Mouse (Mus musculus) midbrain, embryonic 16.5 days (tissue): ENCODE results near the gene Ppp1r15a. TPM values are rescaled to one million over a fixed set of nuclear protein-coding genes. Genes with fewer than 3 reads are reported as not detected.
"Not testable (repeated sequence)": the region's sequence is repeated elsewhere in the genome, so short reads cannot be mapped to it uniquely, and the experiment has no call there.

Experiments
- ATAC-seq: fragments of 200-750 bp; cut with Nextera tagmentation; 2 replicates; pipeline ENCODE4 v1.8.0; 2017; ENCODE audit warnings: moderate TSS enrichment
- H3K27ac ChIP-seq: fragments of 300-500 bp; sonication (generic); 2 replicates; pipeline ENCODE4 v1.5.1; 2014; ENCODE audit warnings: mild to moderate bottlenecking, low read length, mixed read lengths
- H3K27me3 ChIP-seq: fragments of 300-500 bp; sonication (generic); 2 replicates; pipeline ENCODE4 v1.6.1; 2014; ENCODE audit warnings: low read depth, low read length, mixed read lengths; ENCODE audit not compliant: control insufficient read depth, insufficient read depth
- H3K36me3 ChIP-seq: fragments of 300-500 bp; sonication (generic); 2 replicates; pipeline ENCODE4 v1.6.1; 2014; ENCODE audit warnings: mild to moderate bottlenecking, low read length, moderate library complexity, mixed read lengths; ENCODE audit not compliant: control insufficient read depth, insufficient read depth
- H3K4me1 ChIP-seq: fragments of 300-500 bp; sonication (generic); 2 replicates; pipeline ENCODE4 v1.6.1; 2014; ENCODE audit warnings: mild to moderate bottlenecking, low read length, mixed read lengths; ENCODE audit not compliant: control insufficient read depth, insufficient read depth
- H3K4me2 ChIP-seq: fragments of 300-500 bp; sonication (generic); 2 replicates; pipeline ENCODE4 v1.6.1; 2014; ENCODE audit warnings: mild to moderate bottlenecking, low read length, mixed read lengths
- H3K4me3 ChIP-seq: fragments of 300-500 bp; sonication (generic); 2 replicates; pipeline ENCODE4 v1.5.1; 2014; ENCODE audit warnings: low read depth, mild to moderate bottlenecking, low read length, moderate library complexity, mixed read lengths
- H3K9ac ChIP-seq: fragments of 300-500 bp; sonication (generic); 2 replicates; pipeline ENCODE4 v1.6.1; 2014; ENCODE audit warnings: low read depth, low read length, mixed read lengths
- H3K9me3 ChIP-seq: fragments of 300-500 bp; sonication (generic); replicated peaks from 2 replicates; pipeline ENCODE4 v1.6.1; 2014; ENCODE audit warnings: mild to moderate bottlenecking, low read length, mixed read lengths; ENCODE audit not compliant: control insufficient read depth, poor library complexity, severe bottlenecking
- WGBS: fragments of 180-500 bp; shearing (Covaris S2); extraction: QIAGEN DNeasy Blood & Tissue Kit; methylation state at CpG from one replicate; pipeline ENCODE4 v1.1.7; 2014; 5-methylcytosine and 5-hydroxymethylcytosine counted together
- polyA plus RNA-seq: library from polyadenylated mRNA; unstranded; fragments of >200 nt; fragmentation: Nextera tagmentation; extraction: Ambion mirVana; gene quantifications from 2 replicates; pipeline ENCODE4 v1.2.1, GENCODE M21; 2015

Gene Ppp1r15a
- polyA plus RNA-seq, 1 experiment from 2014 or later = 13.9 TPM

DNA sequence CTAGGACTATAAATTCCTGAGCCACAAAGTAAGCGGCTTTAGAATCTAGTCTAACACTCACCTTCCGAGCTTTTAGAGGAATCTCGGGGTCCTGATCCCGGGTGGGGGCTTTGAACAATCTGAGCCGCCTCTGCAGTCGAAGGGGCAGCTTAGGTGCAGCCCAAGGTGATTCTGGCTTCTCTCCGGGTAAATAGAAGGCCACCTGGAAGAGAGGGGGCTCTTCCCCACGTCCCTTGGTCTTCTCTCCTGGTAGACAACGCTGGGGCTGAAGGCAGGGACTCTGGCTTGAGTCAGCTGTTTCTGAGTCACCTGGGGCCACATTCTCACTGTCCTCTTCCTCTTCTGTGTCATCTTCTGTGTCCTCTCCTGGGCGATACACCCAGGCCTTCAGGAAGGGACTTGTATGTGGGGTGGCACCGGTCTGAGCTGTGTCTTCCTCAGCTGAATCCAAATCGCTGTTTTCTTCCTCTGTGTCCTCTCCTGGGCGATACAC lies 2.3 kb downstream of the Ppp1r15a start:
- H3K27me3 ChIP-seq = no peaks in the 10 kb centered on the region
- H3K9ac ChIP-seq = no peak overlapping the region; the same call in 1 of the 2 replicates
- no peak overlapping the region for H3K4me2 ChIP-seq
- no peak overlapping the region for H3K27ac ChIP-seq
- no peak for ATAC-seq
- H3K9me3 ChIP-seq = no peaks in the 10 kb centered on the region
- H3K4me1 ChIP-seq = peaks cover 13% of the 10 kb centered on the region
- WGBS = 89% methylated on average over 12 of the region's 13 CpGs
- H3K36me3 ChIP-seq = no peaks in the 10 kb centered on the region
- H3K4me3 ChIP-seq = no peak overlapping the region

DNA sequence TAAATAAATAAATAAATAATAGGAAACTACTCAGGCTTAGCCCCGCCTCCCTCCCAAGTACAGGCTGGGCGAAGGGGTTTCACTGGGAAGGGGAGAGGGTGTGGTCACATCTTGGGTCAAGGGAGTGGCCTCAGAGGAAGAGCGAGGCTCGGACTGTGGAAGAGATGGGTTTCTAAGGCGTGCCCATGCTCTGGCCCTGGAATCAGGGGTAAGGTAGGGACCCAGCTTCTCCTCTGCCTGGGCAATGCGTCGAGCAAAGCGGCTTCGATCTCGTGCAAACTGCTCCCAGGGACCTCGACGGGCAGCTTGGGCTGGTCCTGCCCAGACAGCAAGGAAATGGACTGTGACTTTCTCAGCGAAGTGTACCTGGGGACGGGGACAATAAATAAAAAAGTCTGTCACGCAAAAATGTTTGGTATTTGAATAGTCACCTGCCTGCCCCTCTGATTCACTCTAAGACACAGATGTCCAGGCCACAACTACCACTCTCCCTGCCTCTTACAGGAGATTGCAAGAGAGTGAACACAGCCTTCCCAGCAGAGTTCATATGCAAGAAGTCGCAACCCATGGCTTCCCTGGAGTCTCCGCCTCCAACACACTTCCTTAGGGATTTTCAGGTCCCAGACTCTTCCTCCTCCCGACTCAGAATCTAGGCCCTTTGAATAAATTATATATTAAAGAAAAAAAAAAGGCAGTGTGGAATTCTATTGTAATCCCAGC lies 3.0 kb downstream of the Ppp1r15a start:
- WGBS = 74% methylated on average over 18 of the region's 18 CpGs
- H3K36me3 ChIP-seq = no peaks in the 10 kb centered on the region

DNA sequence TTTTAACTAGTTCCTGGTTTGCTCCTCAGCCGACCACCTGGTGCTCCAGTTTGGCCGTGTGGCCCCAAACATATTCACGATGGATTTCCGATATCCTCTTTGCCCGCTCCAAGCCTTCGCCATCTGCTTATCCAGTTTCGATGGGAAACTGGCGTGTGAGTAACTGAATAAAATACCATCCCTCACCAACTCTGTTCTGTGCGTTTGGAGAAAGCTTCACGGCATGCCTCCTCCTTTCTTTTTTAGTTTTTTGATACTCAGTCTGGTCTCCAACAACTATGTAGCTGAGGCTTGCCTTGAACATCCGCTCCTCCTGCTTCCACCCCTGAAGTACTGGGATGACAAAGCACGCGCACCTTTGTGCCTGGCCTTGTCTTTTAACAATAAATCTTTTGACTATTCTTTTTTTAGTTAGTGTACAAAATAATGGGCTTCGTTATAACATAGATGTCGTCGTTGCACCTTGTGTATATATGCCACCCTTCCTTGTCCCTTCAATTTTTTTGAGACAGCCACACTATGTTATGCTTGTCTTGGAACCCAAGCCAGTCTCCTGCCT lies 3.8 kb downstream of the Ppp1r15a start:
- H3K4me2 ChIP-seq = peak overlapping the region; percentile 53
- no peaks in the 10 kb centered on the region for H3K27me3 ChIP-seq
- H3K36me3 ChIP-seq = no peaks in the 10 kb centered on the region
- WGBS = 57% methylated on average over 16 of the region's 16 CpGs
- H3K4me1 ChIP-seq = peaks cover 13% of the 10 kb centered on the region
- no peaks in the 10 kb centered on the region for H3K9me3 ChIP-seq
- ATAC-seq = no peak; the same call in 1 of the 2 replicates
- peak overlapping the region; percentile 63; the same call in 1 of the 2 replicates for H3K9ac ChIP-seq
- H3K4me3 ChIP-seq = peak overlapping the region; percentile 44
- no peak overlapping the region for H3K27ac ChIP-seq

More for the DNA sequence above, 3.0 kb downstream of the Ppp1r15a start:
- no peak for ATAC-seq
- Histone ChIP-seq H3K9ac (no peak overlapping the region; the same call in 1 of the 2 replicates), H3K9me3 (no peaks in the 10 kb centered on the region), H3K4me1 (peaks cover 13% of the 10 kb centered on the region), H3K4me3 (no peak overlapping the region), H3K27me3 (no peaks in the 10 kb centered on the region), H3K27ac (no peak overlapping the region), H3K4me2 (no peak overlapping the region)

DNA sequence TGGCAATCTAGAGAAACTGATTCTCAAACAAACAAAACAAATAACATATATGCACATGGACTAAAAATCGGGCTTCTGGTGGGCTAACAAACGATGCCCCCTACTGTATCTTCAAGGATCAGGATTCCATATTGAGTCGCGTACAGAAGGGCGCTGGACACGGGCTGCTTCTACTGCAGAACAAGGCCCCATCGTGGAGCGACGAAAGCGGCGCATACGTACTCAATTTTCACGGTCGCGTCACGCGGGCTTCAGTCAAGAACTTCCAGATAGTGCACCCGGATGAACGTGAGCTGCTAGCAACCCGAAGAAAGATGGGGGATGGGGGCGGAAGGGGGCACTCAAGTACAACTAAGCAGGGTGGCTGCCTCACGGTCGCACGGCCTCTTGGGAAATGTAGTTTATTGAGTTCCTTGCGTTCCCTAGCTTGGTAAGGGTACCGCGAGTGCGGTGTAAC lies 4.3 kb downstream of the Ppp1r15a start:
- ATAC-seq = peak; percentile 73
- WGBS = under 1% methylated on average over 28 of the region's 28 CpGs

DNA sequence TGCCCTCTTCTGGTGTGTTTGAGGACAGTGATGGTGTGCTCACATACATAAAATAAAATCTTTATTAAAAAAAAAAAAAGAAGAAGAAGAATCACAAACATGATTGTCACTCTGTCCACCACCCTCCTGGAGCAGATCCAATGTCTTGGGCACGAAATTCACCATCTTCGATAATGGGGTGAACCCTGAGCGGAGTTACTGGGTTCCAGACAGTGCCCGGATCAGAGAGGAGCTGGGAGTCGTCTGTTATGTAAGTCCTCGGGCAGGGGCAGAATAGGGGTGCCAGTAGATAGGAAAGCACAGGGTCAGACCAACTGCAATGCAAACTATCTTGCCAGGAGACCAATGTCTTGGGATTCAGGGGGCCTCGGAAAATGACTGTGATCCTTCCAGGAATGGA lies 5.5 kb downstream of the Ppp1r15a start:
- H3K4me2 ChIP-seq = no peak overlapping the region
- ATAC-seq = no peak
- no peaks in the 10 kb centered on the region for H3K27me3 ChIP-seq
- H3K36me3 ChIP-seq = no peaks in the 10 kb centered on the region
- H3K4me3 ChIP-seq = no peak overlapping the region
- no peak overlapping the region for H3K9ac ChIP-seq
- H3K9me3 ChIP-seq = no peaks in the 10 kb centered on the region
- H3K4me1 ChIP-seq = peaks cover 13% of the 10 kb centered on the region
- no peak overlapping the region for H3K27ac ChIP-seq
- 95% methylated on average over 7 of the region's 7 CpGs for WGBS

More for the DNA sequence above, 4.3 kb downstream of the Ppp1r15a start:
- no peaks in the 10 kb centered on the region for H3K9me3 ChIP-seq
- H3K4me3 ChIP-seq = peak overlapping the region; percentile 44
- peak overlapping the region; percentile 63 for H3K9ac ChIP-seq
- no peaks in the 10 kb centered on the region for H3K27me3 ChIP-seq
- H3K27ac ChIP-seq = peak overlapping the region; percentile 82
- H3K4me1 ChIP-seq = peaks cover 13% of the 10 kb centered on the region
- H3K4me2 ChIP-seq = peak overlapping the region; percentile 53
- H3K36me3 ChIP-seq = no peaks in the 10 kb centered on the region

DNA sequence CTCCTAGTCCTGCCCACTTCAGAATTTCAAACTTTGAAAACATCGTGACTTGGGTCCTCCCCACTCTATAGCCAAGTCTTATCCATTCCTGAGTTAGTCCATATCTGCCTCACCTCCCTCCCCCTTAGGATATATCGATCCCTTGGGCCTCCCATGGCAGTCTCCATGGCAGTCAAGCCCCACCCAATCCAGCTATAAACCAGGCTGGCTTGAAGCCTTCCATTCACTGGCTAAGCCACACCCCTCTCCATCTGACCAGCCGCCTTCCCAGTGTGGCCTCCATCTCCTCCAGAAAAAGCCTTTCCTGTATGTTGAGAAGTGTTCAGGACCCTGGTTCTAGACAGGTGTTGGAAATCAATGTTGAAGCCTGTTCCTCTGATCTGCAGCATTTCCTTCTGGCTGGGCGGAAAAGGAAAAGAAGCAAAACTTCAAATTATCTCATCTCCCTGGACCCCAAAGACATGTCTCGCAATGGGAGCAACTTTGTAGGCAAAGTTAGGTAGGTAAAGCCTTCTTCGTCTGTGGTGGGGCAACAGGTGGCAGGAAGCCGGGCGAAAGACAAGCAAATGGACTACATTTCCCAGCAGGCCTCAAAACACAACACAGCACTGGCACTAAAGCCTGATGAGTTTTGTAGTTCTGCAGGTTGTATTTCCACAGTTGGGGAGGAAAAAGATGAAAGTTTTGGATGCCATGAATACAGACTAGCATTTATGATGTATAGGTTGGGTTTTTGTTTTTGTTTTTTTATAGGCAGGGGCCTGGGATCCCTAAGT lies 6.5 kb downstream of the Ppp1r15a start:
- peaks cover 3% of the 10 kb centered on the region; the same call in 1 of the 2 replicates for H3K4me1 ChIP-seq
- WGBS = 79% methylated on average over 8 of the region's 8 CpGs
- H3K9ac ChIP-seq = no peak overlapping the region
- no peaks in the 10 kb centered on the region for H3K27me3 ChIP-seq
- no peaks in the 10 kb centered on the region for H3K36me3 ChIP-seq
- H3K4me3 ChIP-seq = no peak overlapping the region
- no peak for ATAC-seq
- no peak overlapping the region for H3K4me2 ChIP-seq
- H3K27ac ChIP-seq = no peak overlapping the region
- H3K9me3 ChIP-seq = no peaks in the 10 kb centered on the region

DNA sequence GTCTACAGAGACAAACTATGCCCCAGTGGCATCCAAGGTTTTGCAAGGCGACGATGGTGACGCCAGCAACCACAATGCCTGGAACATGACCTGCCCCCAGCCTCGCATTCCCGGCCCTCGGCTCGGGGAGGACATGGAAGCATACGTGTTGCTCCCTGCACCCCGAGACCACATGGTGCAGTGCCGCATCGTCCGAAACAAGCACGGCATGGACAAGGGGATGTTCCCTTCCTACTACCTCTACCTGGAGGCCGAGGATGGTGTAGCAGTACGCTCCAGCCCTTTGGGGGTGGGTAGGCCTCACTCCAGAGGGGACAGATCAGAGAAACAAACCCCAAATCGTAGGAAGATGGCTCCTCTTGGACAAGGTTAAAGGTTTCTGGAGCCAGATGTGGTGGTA lies 7.5 kb downstream of the Ppp1r15a start:
- ATAC-seq = no peak
- Histone ChIP-seq H3K9me3 (no peaks in the 10 kb centered on the region), H3K4me2 (no peak overlapping the region), H3K36me3 (no peaks in the 10 kb centered on the region), H3K27ac (no peak overlapping the region), H3K4me3 (no peak overlapping the region), H3K4me1 (peaks cover 3% of the 10 kb centered on the region; the same call in 1 of the 2 replicates), H3K9ac (no peak overlapping the region), H3K27me3 (no peaks in the 10 kb centered on the region)
- WGBS = 90% methylated on average over 16 of the region's 16 CpGs

DNA sequence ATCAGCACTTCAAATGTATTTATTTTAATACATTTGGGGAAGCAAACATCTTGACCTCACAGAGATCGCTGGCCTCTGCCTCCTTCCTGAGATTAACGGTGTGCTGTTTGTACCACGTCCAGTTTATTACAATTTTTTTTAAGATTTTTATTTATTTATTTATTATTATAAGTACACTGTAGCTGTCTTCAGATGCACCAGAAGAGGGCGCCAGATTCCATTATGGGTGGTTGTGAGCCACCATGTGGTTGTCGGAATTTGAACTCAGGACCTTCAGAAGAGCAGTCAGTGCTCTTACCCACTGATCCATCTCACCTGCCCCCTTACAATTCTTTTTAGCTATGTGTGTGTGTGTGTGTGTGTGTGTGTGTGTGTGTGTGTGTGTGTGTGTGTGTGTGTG lies 9.2 kb downstream of the Ppp1r15a start:
- H3K9me3 ChIP-seq, H3K27me3 ChIP-seq, H3K27ac ChIP-seq, H3K36me3 ChIP-seq, H3K4me1 ChIP-seq, H3K4me2 ChIP-seq, ATAC-seq, H3K9ac ChIP-seq, H3K4me3 ChIP-seq: not testable (repeated sequence)
- 70% methylated on average over 5 of the region's 5 CpGs for WGBS
